Mouse (Mus musculus) spleen, adult 2 months (tissue): ENCODE data around the gene Ccdc86. TPM values are rescaled to one million over a fixed set of nuclear protein-coding genes. Genes with fewer than 3 reads are reported as not detected.

Experiments
- DNase-seq, 2 experiments: peaks; one replicate each; pipeline versions ENCODE4 v3.0.0 to v3.0.0-alpha.2; 2012 to 2021; ENCODE audit warnings: low spot score in 2 of 2, low read depth in 1 of 2
- H3K27ac ChIP-seq: fragments of 200-500 bp; 2 replicates; pipeline ENCODE4 v1.5.1; 2012; ENCODE audit warnings: low read length, inconsistent platforms; ENCODE audit not compliant: insufficient read depth
- H3K27me3 ChIP-seq: fragments of 200-500 bp; 2 replicates; pipeline ENCODE4 v1.6.1; 2012; ENCODE audit warnings: mild to moderate bottlenecking, moderate library complexity, low read length, inconsistent platforms; ENCODE audit not compliant: control insufficient read depth, insufficient read depth
- H3K36me3 ChIP-seq: fragments of 200-500 bp; 2 replicates; pipeline ENCODE4 v1.6.1; 2012; ENCODE audit warnings: mild to moderate bottlenecking, low read length, inconsistent platforms; ENCODE audit not compliant: control insufficient read depth, insufficient read depth
- H3K4me1 ChIP-seq: fragments of 200-500 bp; 2 replicates; pipeline ENCODE4 v1.6.1; 2011; ENCODE audit warnings: inconsistent platforms; ENCODE audit not compliant: control insufficient read depth, insufficient read depth, insufficient read length
- H3K4me3 ChIP-seq: fragments of 200-500 bp; 2 replicates; pipeline ENCODE4 v1.5.1; 2011; ENCODE audit warnings: mild to moderate bottlenecking, inconsistent platforms; ENCODE audit not compliant: insufficient read depth, insufficient read length; ENCODE audit errors: extremely low read depth
- CTCF ChIP-seq: fragments of 200-500 bp; IDR thresholded peaks from 2 replicates; pipeline ENCODE4 v1.5.1; 2011; ENCODE audit warnings: mild to moderate bottlenecking, inconsistent platforms; ENCODE audit not compliant: insufficient read depth, insufficient read length, insufficient replicate concordance; ENCODE audit errors: extremely low read depth
- POLR2A ChIP-seq: fragments of 200-500 bp; IDR thresholded peaks from 2 replicates; pipeline ENCODE4 v1.6.1; 2011; ENCODE audit warnings: low read depth, low read length, inconsistent platforms
- WGBS: fragments of 180-500 bp; shearing (Covaris S2); methylation state at CpG from one replicate; pipeline ENCODE4 v1.1.7; 2018; 5-methylcytosine and 5-hydroxymethylcytosine counted together
- polyA plus RNA-seq: library from polyadenylated mRNA; depleted of rRNA; stranded (reverse); fragments of >200 nt; gene quantifications from 2 replicates; pipeline ENCODE4 v1.2.3, GENCODE M21; 2012

Gene Ccdc86
- polyA plus RNA-seq, 1 experiment, result 4.3 TPM

DNA sequence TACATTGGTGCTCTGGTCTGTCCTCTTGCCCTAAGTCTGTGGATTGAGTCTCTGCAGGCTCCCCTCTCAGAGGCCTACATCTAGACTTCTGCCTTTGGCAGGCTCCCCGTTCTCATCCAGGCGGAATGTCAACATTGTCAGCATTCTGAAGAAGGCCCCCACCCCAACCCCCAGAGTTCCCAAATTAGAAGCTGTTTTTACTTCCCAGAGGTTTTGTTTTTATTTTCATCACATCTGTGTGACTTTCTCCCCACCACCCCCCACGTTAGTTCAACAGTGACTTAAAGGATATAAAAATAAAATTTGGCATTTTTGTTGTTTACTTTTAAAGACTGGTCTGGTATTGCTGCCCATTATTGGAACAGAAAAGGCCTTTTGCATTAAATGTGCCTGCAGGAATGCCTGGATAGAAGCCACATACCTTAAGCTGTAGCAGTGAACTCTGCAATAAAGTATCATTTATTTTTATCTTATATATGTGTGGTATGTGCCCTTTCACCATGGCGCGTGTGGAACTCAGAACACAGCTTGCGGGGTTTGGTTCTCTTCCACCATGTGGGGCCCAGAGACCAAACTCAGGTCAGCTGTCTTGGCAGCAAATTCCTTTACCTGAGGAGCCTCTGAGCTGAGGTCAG is 39.9 kb downstream of the Ccdc86 start:
- no peak for DNase-seq
- H3K27me3 ChIP-seq, result no peaks in the 10 kb centered on the region
- no peak overlapping the region for H3K4me3 ChIP-seq
- H3K4me1 ChIP-seq, result no peaks in the 10 kb centered on the region; the same call in 1 of the 2 replicates
- H3K36me3 ChIP-seq, result peaks cover 6% of the 10 kb centered on the region
- TF ChIP-seq CTCF (no peak), POLR2A (no peak)
- H3K27ac ChIP-seq, result no peak overlapping the region
- WGBS, result 93% methylated on average over 6 of the region's 6 CpGs

DNA sequence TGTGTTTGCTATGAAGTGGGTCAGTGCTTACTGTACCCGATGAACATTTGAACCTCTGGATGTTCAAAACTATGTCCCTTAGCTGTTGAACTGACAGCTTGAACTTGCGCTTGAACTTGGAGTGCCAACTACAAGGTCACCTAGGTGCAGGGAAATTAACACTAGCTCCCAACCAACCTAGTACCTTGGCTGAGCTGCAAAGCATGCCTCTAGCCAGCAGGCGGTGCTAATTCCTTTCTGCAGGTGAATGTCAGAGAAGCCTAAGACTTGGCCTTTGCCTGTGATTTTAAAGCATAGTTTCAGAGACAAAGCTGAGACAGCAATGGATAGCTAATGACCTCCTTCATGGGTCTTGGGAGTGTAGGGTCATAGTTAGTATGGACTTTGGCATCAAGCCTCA is 41.2 kb downstream of the Ccdc86 start:
- no peak overlapping the region for H3K4me3 ChIP-seq
- no peaks in the 10 kb centered on the region for H3K4me1 ChIP-seq
- 55% methylated on average over 3 of the region's 3 CpGs for WGBS
- peak; percentile 9 to 53 for DNase-seq
- TF ChIP-seq POLR2A (no peak), CTCF (peak; percentile 64; the same call in 1 of the 2 replicates)
- no peaks in the 10 kb centered on the region for H3K27me3 ChIP-seq
- peaks cover 15% of the 10 kb centered on the region for H3K36me3 ChIP-seq
- H3K27ac ChIP-seq, result no peak overlapping the region

DNA sequence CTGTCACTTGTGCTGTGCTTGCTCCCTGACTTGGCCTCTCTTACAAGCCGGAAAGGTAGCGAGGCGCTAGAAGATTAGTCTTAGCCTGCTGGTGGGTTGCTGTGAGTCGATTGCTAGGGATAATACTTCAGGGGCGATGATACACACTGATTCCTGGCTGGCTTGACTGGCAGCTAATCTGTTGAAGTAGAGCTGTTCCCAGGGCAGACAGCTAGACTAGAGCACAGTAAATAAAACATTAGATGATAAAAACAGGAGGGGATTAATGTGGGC is 43.4 kb downstream of the Ccdc86 start:
- H3K27ac ChIP-seq, result peak overlapping the region; percentile 23; the same call in 1 of the 2 replicates
- TF ChIP-seq POLR2A (no peak), CTCF (no peak)
- no peaks in the 10 kb centered on the region for H3K27me3 ChIP-seq
- no peak overlapping the region for H3K4me3 ChIP-seq
- peaks cover 29% of the 10 kb centered on the region for H3K36me3 ChIP-seq
- DNase-seq, result no peak
- no peaks in the 10 kb centered on the region for H3K4me1 ChIP-seq
- 86% methylated on average over 5 of the region's 5 CpGs for WGBS

DNA sequence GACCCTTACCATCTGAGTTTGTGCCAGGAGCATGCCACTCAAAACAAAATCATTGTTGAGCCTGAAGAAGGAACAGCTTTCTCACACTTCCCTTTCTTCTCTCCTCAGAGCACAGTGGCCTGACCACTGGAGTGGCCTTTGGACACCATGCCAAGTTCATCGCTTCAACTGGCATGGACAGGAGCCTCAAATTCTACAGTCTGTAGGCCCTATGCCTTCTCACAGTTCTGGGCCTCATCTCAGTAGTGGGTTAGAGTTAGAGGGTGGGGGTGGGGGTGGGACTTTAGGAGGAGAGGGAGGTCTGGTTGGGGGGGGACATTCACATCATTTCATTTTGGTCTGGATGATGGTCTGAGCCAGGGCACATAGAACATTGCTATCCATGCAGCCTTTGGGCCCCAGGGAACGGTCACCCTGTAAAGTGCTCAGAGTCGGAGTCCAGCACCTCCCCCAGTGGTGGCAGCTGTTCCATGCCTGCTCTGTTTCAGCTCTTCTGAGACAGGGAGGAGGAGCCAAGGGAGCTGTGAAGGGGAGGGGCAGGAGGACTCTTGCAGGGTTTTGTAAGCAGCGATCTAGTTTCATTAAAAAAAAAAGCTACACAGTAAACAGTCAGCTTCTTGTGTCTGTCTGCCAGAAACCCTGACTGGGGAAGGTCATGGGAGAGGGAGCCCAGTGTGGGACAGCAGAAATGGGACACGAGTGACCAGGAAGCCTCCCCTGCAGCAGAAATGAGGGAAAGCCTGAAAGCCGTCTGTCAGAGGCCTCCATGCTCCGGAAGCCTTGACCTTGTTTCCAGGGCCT is 43.9 kb downstream of the Ccdc86 start:
- TF ChIP-seq POLR2A (no peak), CTCF (no peak)
- H3K27me3 ChIP-seq, result no peaks in the 10 kb centered on the region
- H3K4me1 ChIP-seq, result no peaks in the 10 kb centered on the region
- 78% methylated on average over 7 of the region's 7 CpGs for WGBS
- no peak overlapping the region for H3K4me3 ChIP-seq
- peaks cover 35% of the 10 kb centered on the region for H3K36me3 ChIP-seq
- DNase-seq, result no peak
- H3K27ac ChIP-seq, result peak overlapping the region; percentile 23; the same call in 1 of the 2 replicates

- no peak for TF ChIP-seq CTCF
- TF ChIP-seq POLR2A, result no peak
- peaks cover 39% of the 10 kb centered on the region for H3K36me3 ChIP-seq
Measured at GRCm38 (mm10) chr19:10904512-10904911, 44.6 kb downstream of the Ccdc86 start.

GRCm38 (mm10) chr19:10901046-10901445 is 48.0 kb downstream of the Ccdc86 start:
- H3K4me1 ChIP-seq, result no peaks in the 10 kb centered on the region
- H3K36me3 ChIP-seq, result peaks cover 47% of the 10 kb centered on the region
- H3K27me3 ChIP-seq, result no peaks in the 10 kb centered on the region
- WGBS, result 95% methylated on average over 5 of the region's 5 CpGs
- no peak for TF ChIP-seq POLR2A
- TF ChIP-seq CTCF, result no peak
- no peak for DNase-seq
- H3K4me3 ChIP-seq, result no peak overlapping the region
- no peak overlapping the region for H3K27ac ChIP-seq

More at GRCm38 (mm10) chr19:10904512-10904911, 44.6 kb downstream of the Ccdc86 start:
- H3K27ac ChIP-seq, result no peak overlapping the region
- H3K4me3 ChIP-seq, result no peak overlapping the region
- DNase-seq, result no peak
- no peaks in the 10 kb centered on the region for H3K27me3 ChIP-seq
- 93% methylated on average over 5 of the region's 5 CpGs for WGBS
- no peaks in the 10 kb centered on the region for H3K4me1 ChIP-seq

DNA sequence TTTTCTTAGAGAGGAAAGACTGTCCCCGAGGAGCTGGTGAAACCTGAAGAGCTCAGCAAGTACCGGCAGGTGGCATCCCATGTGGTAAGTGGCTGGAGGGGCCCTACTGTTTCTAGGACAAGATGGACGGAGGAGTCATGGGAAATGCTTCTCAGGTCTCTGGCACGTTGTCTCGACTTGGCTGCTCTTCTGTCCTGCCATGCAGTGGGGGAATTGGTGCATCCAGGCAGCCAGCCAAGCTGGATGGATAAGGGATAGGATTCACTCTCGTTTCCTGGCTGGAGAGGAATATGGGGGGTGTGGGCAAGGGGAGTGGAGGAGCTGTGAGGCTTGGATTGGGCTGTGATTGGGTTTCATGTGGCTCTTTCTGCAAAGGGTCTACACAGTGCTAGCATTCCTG is 48.8 kb downstream of the Ccdc86 start:
- Histone ChIP-seq H3K36me3 (peaks cover 45% of the 10 kb centered on the region), H3K4me1 (peaks cover 3% of the 10 kb centered on the region), H3K27me3 (no peaks in the 10 kb centered on the region), H3K27ac (no peak overlapping the region), H3K4me3 (no peak overlapping the region)
- DNase-seq, result no peak
- TF ChIP-seq POLR2A, result no peak
- TF ChIP-seq CTCF, result no peak
- whole genome bisulfite sequencing, result 88% methylated on average over 6 of the region's 6 CpGs
